Mouse (Mus musculus) large intestine, adult 2 months (tissue): ENCODE measurements at regions not wholly inside any gene's neighbourhood (a gene's known extent, or its start where the extent isn't known, plus 50 kb on each side); places are given as distances from the start of the nearest gene placed in this dataset.
A peak's percentile ranks its signal among the peaks of the same experiment; 100 is the strongest.
"Not testable (repeated sequence)": the region's sequence is repeated elsewhere in the genome, so short reads cannot be mapped to it uniquely, and the experiment has no call there.

Source experiments
- DNase-seq: peaks from one replicate; pipeline ENCODE4 v3.0.0-alpha.2; 2012; ENCODE audit warnings: low read depth, low spot score
- WGBS: fragments of 180-500 bp; shearing (Covaris S2); methylation state at CpG from one replicate; pipeline ENCODE4 v1.1.7; 2018; 5-methylcytosine and 5-hydroxymethylcytosine counted together

DNA sequence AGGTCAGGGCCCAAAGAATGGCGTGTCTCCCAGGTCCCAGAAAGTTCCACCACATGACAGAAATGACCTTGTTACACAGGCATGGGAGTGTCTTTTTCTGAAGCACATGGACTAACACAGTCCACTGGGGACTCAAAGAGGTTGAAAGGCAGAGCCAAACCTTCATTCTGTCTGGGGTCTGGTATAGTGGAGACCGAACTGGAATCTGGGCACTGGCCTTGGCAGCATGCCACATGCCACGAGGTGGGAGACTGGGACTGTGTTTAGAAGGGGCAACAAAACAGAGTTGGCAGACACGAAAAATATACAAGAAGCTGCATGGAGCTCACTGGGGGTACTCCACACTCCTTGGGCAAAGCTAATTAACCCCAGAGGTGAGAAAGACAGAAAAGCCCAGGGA, 293.6 kb upstream of the Cdh4 start:
- no peak for DNase-seq
- 55% methylated on average over 4 of the region's 4 CpGs for WGBS

DNA sequence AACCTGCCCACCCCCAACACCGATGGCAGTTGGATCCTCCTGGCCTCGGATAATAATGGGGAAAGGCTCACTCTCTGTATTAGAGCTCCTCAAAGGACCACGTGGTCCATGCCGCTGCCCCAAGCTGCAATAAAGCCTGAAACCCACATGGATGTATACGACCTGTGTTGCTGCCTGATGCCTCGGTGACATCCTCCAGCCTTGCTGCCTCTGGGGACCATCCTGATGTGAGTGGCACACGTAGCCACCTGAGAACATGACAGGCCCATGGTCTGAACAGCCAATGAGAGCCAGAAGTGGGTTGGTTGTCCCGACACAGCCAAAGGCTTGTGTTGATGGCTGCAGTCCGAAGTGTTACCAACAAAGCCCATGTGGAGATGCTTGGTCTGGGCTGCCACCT, 283.4 kb upstream of the Cdh4 start:
- DNase-seq = no peak

GRCm38 (mm10) chr2:179163116-179163515, 279.1 kb upstream of the Cdh4 start:
- WGBS = 80% methylated on average over 5 of the region's 5 CpGs
- no peak for DNase-seq

More for the DNA sequence above, 283.4 kb upstream of the Cdh4 start:
- 85% methylated on average over 9 of the region's 9 CpGs for WGBS

DNA sequence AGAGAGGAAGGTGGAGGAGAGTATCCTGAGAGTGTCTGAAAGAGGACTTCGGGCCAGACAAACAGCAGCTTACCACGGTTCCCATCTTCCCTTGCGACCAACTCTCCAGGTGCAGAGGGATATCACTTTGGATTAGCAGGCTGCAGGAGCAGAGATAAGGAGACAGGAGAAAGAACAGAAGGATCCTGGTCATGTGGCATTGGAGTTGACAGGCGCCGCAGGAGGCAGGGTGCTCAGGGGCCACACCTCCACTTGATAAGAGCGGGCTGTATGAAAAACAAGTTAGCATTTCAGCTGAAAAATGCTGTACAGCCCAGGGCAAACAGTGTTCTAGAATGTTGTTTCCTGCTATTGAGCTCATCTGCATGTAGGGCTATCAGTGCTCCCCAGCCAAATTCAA, 272.1 kb upstream of the Cdh4 start:
- WGBS = 38% methylated on average over 6 of the region's 6 CpGs
- DNase-seq = no peak

DNA sequence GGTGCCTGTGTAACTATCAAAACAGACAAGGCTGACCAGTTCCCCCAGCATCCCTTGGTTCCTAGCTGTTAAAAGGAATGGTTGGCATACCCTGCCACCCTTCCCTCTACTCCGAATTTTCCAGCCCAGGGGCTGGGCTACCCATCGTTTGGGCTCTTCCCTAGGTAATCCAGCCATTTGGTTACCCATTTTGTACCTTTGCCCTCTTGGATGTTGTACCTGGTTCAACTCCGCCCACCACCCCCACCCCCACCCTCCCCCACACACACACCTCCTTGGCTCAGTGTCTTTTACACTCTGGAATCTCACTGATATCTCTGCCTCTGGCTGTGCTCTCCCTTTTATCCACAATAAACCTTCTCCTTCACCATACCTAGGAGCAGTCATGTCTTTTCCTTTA, 271.6 kb upstream of the Cdh4 start:
- DNase-seq = no peak
- 22% methylated on average over 3 of the region's 3 CpGs for WGBS

DNA sequence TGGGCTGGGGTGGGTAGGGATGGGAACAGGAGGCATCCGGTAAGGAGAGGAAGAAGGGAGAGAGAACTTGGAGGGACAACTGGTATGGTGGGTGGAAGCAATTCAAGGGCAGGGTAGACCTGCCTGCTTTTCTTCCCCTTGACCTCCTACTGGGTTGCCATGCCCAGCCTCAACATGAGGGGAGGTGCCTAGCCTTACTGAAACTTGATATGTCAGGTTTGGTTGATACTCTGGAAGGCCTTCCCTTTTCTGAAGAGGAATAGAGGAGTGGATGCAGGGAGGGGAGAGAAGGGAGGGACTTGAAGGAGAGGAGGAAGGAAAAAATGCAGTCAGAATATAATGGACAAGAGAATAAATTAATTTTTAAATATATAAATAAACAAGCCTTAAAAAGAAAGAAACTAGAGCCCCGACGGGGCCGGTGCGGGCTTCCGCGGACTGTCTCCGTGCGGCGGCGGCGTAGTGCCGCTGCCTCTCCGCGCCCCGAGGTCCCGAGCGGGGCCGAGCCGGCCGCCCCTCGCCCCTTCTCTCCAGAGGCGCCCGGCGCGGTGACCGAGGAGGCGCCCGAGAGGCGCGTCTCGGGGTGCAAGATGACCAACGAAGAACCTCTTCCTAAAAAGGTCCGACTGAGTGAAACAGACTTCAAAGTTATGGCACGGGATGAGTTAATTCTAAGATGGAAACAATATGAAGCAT, 265.2 kb upstream of the Cdh4 start:
- DNase-seq = not testable (repeated sequence)
- WGBS = 6% methylated on average over 35 of the region's 35 CpGs

DNA sequence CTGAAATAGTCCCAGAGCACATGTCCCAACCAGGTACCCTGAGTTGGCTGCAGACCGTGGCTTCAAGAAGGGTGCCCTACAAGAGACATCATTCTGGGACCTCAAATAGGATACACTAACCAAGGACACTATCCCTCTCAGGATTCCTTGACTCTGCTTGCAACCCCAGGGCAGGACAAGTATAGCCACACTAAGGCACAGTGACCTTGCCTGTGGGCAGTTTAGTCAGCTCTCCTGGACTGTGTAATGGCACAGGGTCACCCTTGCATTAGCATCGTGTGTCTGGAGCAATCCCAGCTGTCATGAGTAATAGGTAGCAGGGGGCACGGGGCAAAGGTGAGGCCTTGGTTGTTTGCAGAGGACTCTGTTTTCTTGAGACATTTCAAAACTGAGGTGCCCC, 260.9 kb upstream of the Cdh4 start:
- 57% methylated on average over 3 of the region's 3 CpGs for WGBS
- no peak for DNase-seq

DNA sequence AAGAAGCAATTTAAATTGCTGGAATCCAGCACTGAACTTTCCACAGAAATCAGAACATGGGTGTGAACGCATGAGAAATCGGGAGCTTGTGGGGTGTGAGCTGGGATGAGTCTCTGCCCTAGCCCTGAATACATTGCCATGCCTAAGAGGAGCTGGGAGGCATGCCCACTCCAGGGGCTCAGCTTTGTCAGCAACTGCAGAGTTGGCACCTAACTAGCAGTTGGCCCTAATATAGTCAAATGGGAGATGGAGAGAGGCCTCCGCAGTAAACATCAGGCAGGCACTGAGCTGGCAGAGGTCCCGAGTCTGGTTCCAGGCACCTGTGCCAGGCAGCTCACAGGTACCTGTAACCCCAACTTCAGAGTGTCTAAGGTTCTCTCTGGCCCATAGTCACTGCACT, 260.1 kb upstream of the Cdh4 start:
- WGBS = 88% methylated on average over 4 of the region's 4 CpGs
- DNase-seq = no peak

DNA sequence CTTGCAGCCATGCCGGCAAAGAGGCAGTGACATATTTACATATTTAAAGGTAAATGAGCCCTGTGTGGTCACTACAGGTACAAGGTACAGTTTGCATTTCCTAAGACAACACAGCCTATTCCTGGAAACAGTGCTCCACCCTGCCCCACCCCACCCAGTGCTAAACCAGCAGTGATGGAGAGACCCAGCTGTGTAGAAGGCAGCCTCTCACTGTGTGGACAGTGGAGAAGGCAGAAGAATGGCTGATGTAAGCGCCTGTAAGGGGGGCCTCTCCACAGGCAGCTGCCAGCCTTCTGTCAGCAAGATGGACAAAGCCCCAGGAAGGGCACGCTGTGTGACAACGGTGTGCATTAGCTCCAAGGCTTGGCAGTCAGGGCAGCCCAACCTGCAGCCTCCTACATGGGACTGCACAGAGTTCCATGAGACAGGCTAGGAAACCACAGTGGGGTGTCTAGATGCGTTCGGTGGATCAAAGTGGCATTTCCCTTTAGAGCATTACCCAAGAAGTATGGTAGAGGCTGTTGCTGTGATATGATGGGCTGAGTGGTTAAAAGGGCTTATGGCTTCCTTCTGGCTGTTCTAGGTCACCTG, 249.2 kb upstream of the Cdh4 start:
- peak; percentile 4 for DNase-seq
- WGBS = 72% methylated on average over 6 of the region's 6 CpGs

GRCm38 (mm10) chr2:179193507-179194160, 248.6 kb upstream of the Cdh4 start:
- WGBS = 33% methylated on average over 9 of the region's 9 CpGs
- peak; percentile 27 for DNase-seq

GRCm38 (mm10) chr2:179197471-179197870, 244.8 kb upstream of the Cdh4 start:
- DNase-seq = no peak
- 93% methylated on average over 1 of the region's 1 CpGs for WGBS

GRCm38 (mm10) chr2:179200495-179200894, 241.7 kb upstream of the Cdh4 start:
- no peak for DNase-seq
- WGBS = 8% methylated on average over 6 of the region's 6 CpGs

DNA sequence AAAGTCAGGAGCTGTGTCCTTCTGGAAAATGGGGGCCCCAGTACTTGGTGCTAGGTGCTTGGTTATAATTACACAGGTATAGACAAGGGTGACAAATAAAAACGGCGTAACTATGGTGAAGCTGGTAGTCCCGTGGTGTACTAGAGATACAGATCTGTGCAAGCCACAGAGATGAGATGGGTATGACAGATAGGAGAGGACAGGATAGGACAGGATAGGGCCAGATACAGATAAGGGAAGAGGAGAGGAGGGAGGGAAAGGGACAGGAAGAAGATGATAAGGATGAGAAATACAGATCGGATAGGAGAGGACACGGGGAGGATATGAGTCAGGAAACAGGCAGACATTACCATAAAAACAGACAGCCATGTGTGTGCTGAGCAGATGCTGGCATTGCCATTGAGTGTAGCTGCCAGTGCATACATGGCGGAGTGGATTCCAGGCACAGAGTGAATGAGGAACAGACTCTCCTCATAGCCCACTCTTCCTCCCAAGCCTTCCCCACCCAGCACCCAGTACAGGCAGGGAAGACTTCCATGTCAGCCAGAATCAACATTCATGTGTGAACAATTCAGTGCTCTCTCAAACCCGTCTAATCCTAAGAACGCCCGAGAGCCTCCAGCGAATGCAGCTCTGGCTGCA, 231.9 kb upstream of the Cdh4 start:
- WGBS = 83% methylated on average over 10 of the region's 10 CpGs
- no peak for DNase-seq

- 47% methylated on average over 2 of the region's 2 CpGs for WGBS
- DNase-seq = no peak
Measured at GRCm38 (mm10) chr2:179216773-179217172, 225.5 kb upstream of the Cdh4 start.

DNA sequence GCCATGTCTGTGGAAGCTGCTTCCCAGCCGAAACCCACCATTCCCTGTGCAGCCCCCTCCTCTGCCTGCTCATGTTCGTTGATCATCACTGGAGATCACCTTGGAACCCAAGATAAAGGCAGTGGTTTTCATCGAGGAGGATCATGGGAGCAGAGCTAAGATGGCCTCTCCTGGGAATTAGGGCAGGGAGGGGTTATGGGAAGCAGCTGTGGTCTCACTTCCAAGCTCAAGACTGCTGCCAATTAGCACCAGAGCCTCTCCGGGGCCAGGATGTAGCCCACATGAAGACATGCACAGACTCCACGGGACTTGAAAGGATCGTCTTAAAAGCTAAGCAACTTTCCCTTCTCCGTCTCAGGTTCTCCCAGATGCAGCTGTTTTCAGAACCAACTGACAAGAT, 214.1 kb upstream of the Cdh4 start:
- DNase-seq = no peak
- WGBS = 75% methylated on average over 7 of the region's 7 CpGs

- DNase-seq = no peak
- 76% methylated on average over 6 of the region's 6 CpGs for WGBS
Measured at GRCm38 (mm10) chr2:179231708-179232354, 210.4 kb upstream of the Cdh4 start.

DNA sequence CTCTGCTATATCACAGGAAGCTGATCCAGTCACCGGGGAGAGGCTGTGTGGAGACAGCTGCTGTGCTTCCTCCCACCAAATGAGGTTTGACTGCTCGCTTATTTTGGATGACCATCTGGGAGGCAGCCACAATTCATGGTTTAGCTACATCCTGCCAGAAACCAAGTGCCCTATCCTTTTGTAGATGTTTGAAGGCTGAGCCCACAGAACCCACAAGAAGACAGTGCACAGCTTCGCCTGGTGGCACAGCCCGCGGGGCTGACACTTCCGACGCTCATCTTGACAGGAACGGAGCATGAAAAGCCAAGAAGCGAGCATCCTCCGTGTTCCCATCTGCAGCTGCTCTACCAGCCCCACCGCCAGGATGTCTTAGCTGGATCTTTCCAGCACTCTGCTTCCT, 204.1 kb upstream of the Cdh4 start:
- WGBS = 84% methylated on average over 11 of the region's 11 CpGs
- no peak for DNase-seq

DNA sequence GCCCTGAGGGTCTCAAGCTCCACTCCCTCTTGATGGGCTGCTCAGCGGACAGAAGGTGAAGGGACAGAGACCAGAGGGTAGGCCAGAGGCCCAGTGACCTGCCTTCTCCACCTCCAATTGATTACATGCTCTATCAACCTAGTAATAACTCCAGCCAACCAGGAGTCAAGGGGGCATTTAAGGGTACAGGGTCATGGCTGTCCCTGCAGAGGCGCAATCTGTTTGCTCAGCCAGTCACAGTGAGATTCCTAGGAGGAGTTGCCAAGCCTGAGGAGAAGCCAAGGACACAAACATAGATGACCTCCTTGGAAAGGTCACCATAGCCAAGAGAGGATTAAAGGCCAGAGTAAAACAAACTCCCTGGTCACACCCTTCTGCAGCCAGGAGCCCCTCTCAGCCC, 181.3 kb upstream of the Cdh4 start:
- WGBS = 52% methylated on average over 2 of the region's 2 CpGs
- no peak for DNase-seq

- WGBS = 61% methylated on average over 4 of the region's 4 CpGs
- DNase-seq = no peak
Measured at GRCm38 (mm10) chr2:179263888-179264287, 178.3 kb upstream of the Cdh4 start.

DNA sequence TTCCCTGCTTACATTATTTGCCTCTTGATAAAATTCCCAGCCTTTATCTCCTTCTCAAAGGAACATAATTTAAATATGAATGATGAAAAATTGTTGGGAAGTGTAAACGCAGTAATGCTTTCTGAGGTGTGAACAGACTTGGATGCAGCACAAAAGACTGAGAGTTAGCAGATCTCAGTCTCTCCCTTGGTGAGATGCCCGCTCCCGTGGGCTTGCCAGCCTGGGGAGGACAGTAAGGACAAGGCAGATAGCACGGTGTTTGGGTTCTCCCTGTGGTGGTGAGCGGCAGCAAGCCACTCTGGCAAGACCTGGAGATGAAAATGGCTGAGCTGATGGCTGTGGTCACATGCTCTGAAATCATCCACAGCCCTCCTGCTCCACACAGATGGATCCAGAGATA, 176.8 kb upstream of the Cdh4 start:
- DNase-seq = no peak
- WGBS = 77% methylated on average over 5 of the region's 5 CpGs
